8 mouse cellular contexts compared by ENCODE assay signal in the genomic region with DNA sequence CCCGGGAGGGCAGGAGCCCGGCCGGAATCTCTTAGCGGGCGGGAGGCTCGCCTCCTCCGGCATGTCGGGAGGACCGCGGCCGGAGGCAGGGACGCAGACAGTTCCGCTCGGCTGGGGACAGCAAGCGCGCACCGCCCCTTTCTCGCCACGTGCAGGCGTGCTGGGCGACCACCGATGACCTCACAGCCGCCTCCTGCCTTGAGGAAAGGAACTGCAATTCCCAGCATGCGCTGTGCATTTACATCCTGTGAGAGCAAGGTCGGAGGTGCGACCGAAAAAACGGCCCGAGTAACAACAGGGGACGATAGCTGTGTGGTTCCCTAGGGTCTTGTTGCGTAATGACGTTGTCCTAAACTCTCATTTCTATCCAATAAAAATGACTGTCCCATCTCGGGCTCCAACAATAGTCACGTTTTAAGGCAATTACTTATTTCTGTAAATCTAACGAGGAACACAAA. TPM values are rescaled to one million over a fixed set of nuclear protein-coding genes. Genes with fewer than 3 reads are reported as not detected.
DNase-seq lines count a peak whose midpoint lies in the region; ATAC-seq lines count a peak whose summit lies in the region.

TSS of gene Dhx33 (minus strand) at position 122 of the 458 bp plus-strand sequence.

- ATAC-seq in megakaryocyte progenitor cell, adult 5-6 weeks (replicated peaks; ENCODE audit: poor library complexity): peak; percentile 98

- peak; percentile 98 for DNase-seq in adipocyte (ENCODE audit: low spot score)
- peak; percentile 100 for DNase-seq in embryo, embryonic 10 days (ENCODE audit: low spot score)
- peak; percentile 91 for DNase-seq in gastrocnemius, postnatal 10 days
- DNase-seq in induced T-regulatory cell, adult 2 months (ENCODE audit: low read depth): peak; percentile 99
- DNase-seq in left cerebral cortex, adult 9 months (ENCODE audit: low spot score in 2 of 2): peak; percentile 91 to 98
- DNase-seq in right cerebral cortex, postnatal 14 days: peak; percentile 95
- DNase-seq in urinary bladder, postnatal 36 days (ENCODE audit: low spot score in 2 of 2): peak; percentile 92 to 96

RNA-seq across cellular contexts. Expression of gene Dhx33, which starts in this region (rescaled TPM):
- total RNA-seq in gastrocnemius, postnatal 10 days (2021): 10 to 100 TPM; 10.7 to 13.3 TPM
- total RNA-seq in megakaryocyte progenitor cell, adult 5-6 weeks (2015): 19.3 and 23.5 TPM in 2 replicates
- total RNA-seq in megakaryocyte progenitor cell, adult 5-6 weeks (2017): 28.4 and 41.3 TPM in 2 replicates

Comparison
In these comparisons a context has a peak if more than half of its experiments do, and no peak if none do; other contexts are left out.
1. Peak in every context shown above with its lines: DNase-seq and ATAC-seq.